Mouse (Mus musculus) skeletal muscle tissue, adult 2 months (tissue): ENCODE data around the gene Cd200r3.

ENCODE experiments used
- DNase-seq: peaks from one replicate; pipeline ENCODE4 v3.0.0-alpha.2; 2012; ENCODE audit warnings: low read depth, low spot score

The Cd200r3 gene

GRCm38 (mm10) chr16:44943468-44943867, at the start of gene Cd200r3:
Gene Cd200r3, plus strand, starts transcription at chr16:44943678.
- DNase-seq = no peak

DNA sequence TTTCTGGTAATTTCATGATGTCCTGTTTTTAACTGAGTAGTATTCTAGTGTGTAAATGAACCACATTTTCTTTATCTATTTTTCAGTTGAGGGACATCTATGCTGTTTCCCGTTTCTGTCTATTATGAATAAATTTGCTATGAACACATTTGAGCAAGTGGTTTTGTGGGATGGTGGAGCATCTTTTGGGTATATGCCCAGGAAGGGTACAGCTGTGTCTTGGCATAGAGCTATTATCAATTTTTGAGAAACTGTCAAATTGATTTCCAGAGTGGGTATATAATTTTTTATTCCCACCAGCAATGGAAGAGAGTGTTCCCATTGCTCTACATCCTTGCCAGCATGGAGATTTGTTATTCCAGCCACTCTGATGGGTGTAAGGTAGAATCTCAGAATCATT, 11.5 kb upstream of the Cd200r3 start:
- DNase-seq = no peak

DNA sequence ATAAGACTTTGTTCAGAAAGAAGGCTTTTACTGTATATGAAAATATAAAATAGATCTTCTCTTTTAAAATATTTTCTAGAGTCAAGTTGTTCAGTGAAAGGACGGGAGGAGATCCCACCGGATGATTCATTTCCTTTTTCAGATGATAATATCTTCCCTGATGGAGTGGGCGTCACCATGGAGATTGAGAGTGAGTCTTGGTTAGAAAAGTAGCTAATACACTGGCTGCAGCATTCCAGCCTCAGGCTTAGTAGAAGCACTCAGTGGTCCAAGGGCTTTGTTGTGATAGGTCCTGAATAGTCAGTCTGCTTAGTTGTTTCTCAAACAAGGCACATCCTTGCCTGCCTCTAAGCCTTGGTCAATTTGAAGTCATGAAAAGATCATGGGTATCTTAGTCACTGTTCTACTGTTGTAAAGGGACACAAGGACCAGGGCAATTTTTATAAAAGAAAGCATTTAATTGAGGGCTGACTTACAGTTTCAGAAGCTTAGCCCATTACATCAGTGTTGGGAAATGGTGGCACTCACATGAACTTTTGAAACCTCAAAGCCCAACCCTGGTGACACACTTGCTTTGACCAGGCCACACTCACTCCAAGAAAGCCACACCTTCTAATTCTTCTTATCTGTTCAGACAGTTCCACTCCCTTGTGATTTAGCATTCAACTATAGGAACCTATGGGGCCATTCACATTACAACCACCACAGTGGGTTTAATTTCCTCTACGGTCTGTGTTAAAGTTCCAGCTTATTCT, 8.1 kb downstream of the Cd200r3 start:
- DNase-seq = no peak

DNA sequence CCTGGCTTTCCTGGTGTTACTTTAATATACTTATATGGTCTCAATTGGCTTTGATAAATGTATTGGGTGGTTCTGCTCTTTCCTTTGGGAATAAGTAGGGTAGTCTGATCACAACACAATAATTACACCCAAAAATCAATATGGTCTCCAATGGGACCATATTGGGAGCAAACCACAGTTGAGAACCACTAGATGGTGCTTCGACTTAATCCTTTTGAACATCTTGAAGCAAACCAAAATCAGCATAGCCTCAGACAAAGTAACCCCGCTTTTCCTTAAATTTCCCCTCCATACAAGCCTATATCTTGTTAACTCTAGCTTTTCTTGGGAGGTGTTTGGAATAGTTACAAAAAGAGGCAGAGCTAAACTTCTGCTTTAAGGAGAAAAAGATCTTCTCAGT, 18.8 kb downstream of the Cd200r3 start:
- no peak for DNase-seq

DNA sequence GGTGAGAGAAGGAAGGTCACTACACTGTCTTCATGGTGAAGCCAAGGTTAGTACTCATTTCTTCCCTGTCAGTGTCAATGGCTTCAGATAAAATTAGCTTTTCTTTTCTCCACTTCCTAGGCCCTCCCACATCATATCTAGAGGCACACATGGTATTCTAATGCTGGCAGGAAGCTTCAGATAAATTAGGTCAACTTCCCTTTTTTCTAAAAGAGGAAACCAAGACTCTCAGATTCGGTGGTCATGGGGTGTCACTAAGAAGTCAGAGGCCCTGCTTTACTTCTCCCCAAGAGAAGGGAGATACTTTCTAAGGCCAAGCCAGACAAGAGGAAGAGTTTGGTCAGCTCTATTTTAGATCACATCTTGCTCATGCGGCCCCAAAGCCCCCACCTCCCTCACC, 19.3 kb downstream of the Cd200r3 start:
- peak; percentile 39 for DNase-seq

DNA sequence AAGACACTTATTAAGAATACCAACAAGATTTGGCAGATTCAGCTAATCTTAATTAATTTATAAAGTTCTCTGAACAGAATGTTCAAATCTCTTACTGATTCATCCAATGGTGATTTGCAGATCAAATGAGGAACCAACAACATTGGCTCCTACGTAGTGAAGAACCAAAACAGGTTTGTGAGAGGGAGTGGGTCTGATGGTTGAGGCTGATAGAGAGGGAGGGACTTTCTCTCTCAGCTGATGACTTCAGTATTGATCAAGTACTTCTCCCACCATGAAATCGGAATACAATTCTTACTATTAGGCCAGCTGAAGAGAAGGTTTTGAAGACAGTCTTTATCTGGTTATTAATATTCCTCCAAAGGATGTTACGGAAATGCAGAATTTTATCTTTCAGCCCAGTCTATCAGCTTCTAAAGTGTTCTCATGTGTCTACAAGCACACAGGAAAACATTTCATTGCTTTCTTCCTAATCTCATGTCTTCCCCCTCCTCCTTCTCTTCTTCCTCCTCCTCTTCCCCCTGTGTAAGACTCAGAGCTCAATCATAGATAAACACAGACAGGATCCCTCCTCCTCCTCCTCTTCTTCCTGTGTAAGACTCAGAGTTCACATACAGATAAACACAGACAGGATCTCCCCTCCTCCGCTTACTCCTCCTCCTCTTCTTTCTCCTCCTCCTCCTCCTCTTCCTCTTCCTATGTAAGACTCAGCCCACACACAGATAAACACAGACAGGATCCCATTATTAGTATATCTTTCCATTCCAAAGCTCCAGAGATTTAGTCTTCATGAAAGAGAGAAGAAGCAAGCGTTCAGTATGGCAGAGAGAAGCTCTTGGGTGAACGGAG, 21.3 kb downstream of the Cd200r3 start:
- DNase-seq = no peak

DNA sequence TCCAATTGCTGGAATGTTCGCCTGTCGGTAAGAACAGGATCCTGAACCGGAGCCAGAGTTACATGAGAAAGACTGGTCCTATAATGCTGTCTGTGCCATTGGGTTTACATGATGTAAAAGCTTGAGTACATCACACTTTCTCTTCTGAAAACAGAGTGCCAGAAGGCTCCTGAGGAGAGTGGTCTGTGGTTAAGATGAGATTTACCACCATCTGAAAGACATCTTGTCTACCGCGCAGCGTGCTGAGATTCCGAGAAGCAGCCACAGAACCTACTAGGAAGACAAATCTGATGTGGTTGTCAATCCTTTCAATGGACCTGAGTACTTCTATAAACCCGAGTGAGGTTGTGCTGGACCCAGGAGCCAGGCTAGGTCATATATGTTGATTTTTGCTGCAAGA, 21.9 kb downstream of the Cd200r3 start:
- DNase-seq = no peak

DNA sequence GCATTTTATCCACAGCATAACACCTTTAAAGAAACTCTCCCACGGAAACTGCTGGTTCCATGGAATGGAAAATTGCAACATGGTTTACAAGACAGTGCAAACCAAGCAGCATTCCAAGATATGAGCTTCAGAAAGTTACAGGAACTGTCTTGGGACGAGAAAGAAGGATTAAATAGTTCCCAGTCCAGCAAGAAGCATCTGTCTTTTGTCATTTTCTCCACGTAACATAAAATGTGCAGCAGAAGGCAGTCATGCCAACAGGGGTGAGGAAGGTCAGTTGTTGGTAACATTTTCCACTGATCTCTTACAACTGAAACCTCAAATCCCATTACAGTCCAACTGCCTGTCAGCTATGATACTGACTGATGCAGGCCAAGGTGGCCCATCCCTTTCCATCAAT, 22.4 kb downstream of the Cd200r3 start:
- DNase-seq = peak; percentile 54

GRCm38 (mm10) chr16:44966891-44967290, 23.4 kb downstream of the Cd200r3 start:
- DNase-seq = no peak

DNA sequence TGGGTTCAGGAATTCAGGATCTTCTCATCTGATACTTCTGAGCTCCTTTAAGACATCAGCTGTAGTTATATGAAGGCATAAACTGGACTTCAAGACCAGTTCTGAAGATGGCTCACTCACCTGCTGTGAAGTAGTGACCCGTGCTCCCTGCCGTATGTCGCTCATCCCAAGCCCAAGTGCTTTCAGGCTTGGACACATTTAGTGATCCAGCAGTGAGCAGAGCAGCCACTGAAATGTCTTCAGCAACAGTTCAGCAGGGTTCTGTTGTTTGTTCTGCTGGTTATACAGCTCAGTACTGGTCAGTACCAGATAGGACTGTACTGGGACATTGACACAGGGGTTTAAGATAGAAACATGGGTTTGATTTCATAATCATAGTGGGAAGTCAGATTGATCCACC, 24.6 kb downstream of the Cd200r3 start:
- DNase-seq = no peak

- DNase-seq = no peak
Observed at GRCm38 (mm10) chr16:44970925-44971324, 27.4 kb downstream of the Cd200r3 start.

DNA sequence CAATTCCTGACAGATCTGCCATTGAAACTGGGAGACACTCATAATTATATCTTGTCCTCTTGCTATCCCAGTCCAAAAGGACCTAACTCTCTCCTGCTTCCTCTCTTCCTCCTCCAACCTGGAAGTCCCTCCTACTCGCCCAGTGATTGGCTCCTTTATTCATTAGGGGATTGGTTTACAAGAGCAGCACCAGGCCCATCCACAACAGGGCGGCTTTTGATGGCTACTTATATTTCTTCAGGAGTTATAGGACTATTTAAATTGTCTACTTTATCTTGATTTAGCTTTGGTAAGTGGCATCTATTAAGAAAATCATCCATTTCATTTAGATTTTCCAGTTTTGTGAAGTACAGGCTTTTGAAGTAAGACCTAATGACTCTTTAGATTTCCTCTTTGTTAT, 30.6 kb downstream of the Cd200r3 start:
- DNase-seq = no peak

DNA sequence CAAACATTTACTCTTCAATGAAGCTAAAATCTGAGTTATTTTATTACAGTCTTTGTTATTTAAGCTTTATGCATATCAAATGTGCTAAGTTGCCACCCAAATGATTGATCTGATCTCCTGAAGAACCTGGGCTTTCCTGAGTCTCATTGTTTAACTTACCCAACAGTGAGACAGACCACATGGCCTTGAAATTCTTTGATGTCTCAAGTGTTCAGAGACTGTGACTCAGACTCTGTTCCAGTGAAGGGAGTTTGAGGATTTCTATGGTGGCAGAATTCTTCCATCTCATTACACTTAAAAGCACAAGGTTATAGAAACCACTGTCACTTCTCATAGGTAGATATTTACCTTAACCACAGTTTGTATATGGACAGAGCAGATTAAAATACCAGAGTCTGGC, 32.6 kb downstream of the Cd200r3 start:
- DNase-seq = no peak

- DNase-seq = no peak
Observed at GRCm38 (mm10) chr16:44976892-44977633, 33.6 kb downstream of the Cd200r3 start.

DNA sequence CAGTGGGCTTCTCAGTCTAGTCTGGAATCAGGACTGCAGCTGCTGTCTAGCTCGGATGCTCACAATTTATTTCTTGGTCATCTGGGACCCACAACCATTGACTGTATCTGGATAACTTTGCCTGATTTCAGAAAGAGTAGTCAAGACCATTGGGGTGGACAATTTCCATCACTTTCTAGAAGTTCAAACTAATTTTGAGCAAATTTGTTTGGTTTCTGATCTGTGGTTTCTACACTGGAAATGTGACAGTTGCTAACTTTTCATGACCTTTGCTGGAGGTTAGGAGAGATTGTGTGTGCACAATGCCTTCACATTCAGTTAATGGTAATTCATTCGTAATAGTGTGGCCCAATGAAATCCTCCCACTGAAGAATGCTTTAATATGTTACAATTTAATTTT, 34.7 kb downstream of the Cd200r3 start:
- DNase-seq = no peak

GRCm38 (mm10) chr16:44979355-44979896, 35.9 kb downstream of the Cd200r3 start:
- no peak for DNase-seq

DNA sequence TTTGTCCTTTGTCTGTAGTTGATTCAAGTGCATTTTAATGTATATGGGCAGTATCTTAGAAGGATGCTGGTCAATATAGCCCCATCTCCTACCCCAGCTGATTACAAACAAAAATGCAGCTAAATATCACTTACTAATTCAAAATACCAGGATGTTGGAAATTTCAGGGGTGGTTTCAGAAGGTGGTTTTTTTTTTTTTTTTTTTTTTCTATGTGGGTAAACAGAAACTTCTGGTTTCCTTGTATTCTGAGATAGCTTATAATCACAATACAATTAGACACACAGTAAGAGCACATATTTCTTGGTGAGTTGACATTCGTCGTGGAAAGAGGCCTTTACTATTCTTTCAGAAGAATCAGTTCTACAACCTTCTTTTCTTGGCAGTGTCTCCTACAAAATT, 39.5 kb downstream of the Cd200r3 start:
- DNase-seq = no peak

DNA sequence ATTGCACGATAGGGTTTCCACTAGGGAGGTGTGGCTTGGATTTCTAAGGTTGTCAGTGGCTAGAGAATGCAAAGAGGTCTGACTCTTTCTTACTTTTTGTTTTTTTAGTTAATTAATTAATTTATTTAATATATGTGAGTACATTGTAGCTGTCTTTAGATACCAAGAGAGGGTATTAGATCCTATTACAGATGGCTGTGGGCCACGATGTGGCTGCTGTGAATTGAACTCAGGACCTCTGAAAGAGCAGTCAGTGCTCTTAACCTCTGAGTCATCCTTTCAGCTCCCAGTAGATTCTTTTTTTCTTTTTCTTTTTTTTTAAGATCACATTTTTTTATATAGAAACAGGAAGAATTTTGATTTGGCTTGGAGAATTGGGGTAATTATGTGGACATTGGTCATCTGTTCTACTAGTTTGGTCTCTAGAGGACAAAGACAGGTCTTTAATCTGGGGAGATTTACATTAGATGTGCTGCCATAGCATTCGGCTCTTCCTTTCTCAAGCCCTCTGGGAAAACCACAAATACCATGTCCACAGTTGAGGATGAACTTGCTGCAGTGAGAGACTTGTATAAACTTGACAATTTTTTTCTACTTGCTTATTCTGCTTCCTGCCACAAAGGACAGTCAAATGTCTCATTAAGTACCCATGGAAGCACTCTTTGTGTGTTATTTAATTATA, 40.0 kb downstream of the Cd200r3 start:
- DNase-seq = no peak

DNA sequence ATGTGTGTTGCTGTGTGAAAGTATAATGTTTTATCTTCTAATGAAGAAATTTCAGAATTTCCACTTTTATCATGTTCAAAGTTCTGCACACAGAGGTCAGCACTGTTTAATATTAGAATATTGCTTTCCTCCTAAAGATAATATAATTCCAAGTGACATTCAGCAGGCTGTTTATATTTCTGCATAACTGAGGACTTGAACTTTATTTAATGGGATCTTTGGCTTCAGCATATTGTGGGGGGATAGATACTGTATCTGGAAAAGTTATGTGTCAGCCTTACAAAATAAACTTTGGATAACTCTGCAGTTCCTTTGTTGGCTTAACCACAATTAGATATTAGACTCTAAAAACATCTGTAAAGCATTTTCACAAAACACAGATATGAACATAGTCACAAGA, 40.6 kb downstream of the Cd200r3 start:
- DNase-seq = no peak

DNA sequence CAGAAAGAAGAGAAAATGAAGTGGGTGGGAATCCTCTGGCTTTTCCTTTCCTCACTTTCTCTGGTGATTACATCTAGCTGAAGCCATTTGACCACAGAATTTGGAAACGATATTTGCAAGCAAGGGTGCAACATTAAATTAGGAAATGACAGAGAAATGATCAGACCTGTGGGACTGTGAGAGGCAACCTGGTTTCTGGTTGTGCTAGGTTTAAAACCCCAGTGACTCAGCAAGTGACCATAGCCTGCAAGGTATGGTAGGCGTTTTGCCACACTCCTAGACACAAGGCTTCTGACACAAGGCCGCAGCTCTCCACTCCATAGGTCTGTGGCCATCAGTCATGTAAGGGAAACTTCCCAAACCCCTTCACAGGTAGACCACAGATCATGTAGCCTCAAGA, 41.4 kb downstream of the Cd200r3 start:
- no peak for DNase-seq

DNA sequence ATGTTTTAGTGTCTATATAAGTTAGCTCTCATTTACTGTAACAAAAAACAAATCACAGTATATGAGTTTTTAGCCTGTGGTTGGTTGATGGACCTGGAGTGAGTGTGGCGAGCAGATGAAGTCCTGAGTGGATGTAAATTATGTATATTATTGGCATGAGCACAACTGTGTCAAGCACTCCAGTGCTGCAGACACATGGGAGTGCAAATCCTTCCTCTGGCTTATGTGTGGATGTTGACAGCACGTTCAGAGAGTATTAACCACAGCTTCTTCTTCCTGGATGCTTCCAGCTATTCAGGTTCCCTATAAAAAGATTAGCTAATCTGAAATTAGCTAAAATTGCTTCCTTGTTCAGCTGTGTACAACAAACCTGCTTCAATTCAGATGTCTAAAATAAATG, 42.6 kb downstream of the Cd200r3 start:
- no peak for DNase-seq
